Mouse (Mus musculus) C2C12 (cell line): Measurements from ENCODE around the gene Kl. TPM values are rescaled to one million over a fixed set of nuclear protein-coding genes. Genes with fewer than 3 reads are reported as not detected.

Experiments used
- H3K27me3 ChIP-seq: one replicate; pipeline ENCODE4 v1.6.1; 2011; ENCODE audit not compliant: control insufficient read depth, insufficient read depth, insufficient read length
- H3K36me3 ChIP-seq: one replicate; pipeline ENCODE4 v1.6.1; 2011; ENCODE audit not compliant: control insufficient read depth, insufficient read depth
- H3K4me3 ChIP-seq: one replicate; pipeline ENCODE4 v1.5.1; 2011; ENCODE audit warnings: mild to moderate bottlenecking, control low read depth; ENCODE audit not compliant: poor library complexity, insufficient read depth, severe bottlenecking
- H3K79me2 ChIP-seq: one replicate; pipeline ENCODE4 v1.6.1; 2011; ENCODE audit not compliant: control insufficient read depth, insufficient read depth
- H3K79me3 ChIP-seq: one replicate; pipeline ENCODE4 v1.6.1; 2011; ENCODE audit warnings: low read depth, control low read depth
- H3ac ChIP-seq: one replicate; pipeline ENCODE3; 2011; ENCODE audit warnings: low read depth; ENCODE audit not compliant: control insufficient read depth, insufficient read length
- CEBPB ChIP-seq: IDR thresholded peaks from one replicate; pipeline ENCODE4 v1.6.1; 2011; ENCODE audit warnings: low read depth, mild to moderate bottlenecking, control low read depth, moderate library complexity
- CTCF ChIP-seq: IDR thresholded peaks from one replicate; pipeline ENCODE4 v1.5.1; 2011; ENCODE audit not compliant: control insufficient read depth, insufficient read depth, insufficient read length
- FOSL1 ChIP-seq: IDR thresholded peaks from one replicate; pipeline ENCODE4 v1.8.0; 2011; ENCODE audit warnings: mild to moderate bottlenecking, low read length; ENCODE audit not compliant: poor library complexity, insufficient read depth, severe bottlenecking
- MAX ChIP-seq: IDR thresholded peaks from one replicate; pipeline ENCODE4 v1.6.1; 2011; ENCODE audit warnings: mild to moderate bottlenecking, control low read depth
- MYOD1 ChIP-seq: IDR thresholded peaks from one replicate; pipeline ENCODE4 v1.6.1; 2011; ENCODE audit warnings: low read depth; ENCODE audit not compliant: control insufficient read depth, insufficient read length
- MYOG ChIP-seq: IDR thresholded peaks from one replicate; pipeline ENCODE4 v1.6.1; 2011; ENCODE audit not compliant: control insufficient read depth, insufficient read length; ENCODE audit errors: extremely low read depth
- USF1 ChIP-seq: IDR thresholded peaks from one replicate; pipeline ENCODE4 v1.6.1; 2011; ENCODE audit warnings: low read depth, mild to moderate bottlenecking, control low read depth, moderate library complexity
- polyA plus RNA-seq: library from polyadenylated mRNA; unstranded; fragments of >200 nt; fragmentation: generic; extraction: Trizol; gene quantifications from one replicate; pipeline ENCODE4 v1.2.1, GENCODE M21; 2012; ENCODE audit warnings: missing spikeins

The Kl gene
- polyA plus RNA-seq, 1 experiment = not detected

GRCm38 (mm10) chr5:151018959-151019358 is 66.6 kb downstream of the Kl start:
- no peaks in the 10 kb centered on the region for H3K27me3 ChIP-seq
- no peaks in the 10 kb centered on the region for H3K79me2 ChIP-seq
- no peaks in the 10 kb centered on the region for H3K36me3 ChIP-seq
- no peak overlapping the region for H3K4me3 ChIP-seq
- TF ChIP-seq CTCF = no peak
- TF ChIP-seq CEBPB = no peak
- no peak for TF ChIP-seq MYOG
- no peak for TF ChIP-seq MYOD1
- TF ChIP-seq MAX = no peak
- no peak for TF ChIP-seq USF1
- TF ChIP-seq FOSL1 = no peak
- H3ac ChIP-seq = no peak overlapping the region
- no peaks in the 10 kb centered on the region for H3K79me3 ChIP-seq

- no peak overlapping the region for H3ac ChIP-seq
- no peak overlapping the region for H3K4me3 ChIP-seq
- TF ChIP-seq CEBPB = no peak
- no peak for TF ChIP-seq MYOG
- no peak for TF ChIP-seq MYOD1
- TF ChIP-seq MAX = no peak
- TF ChIP-seq CTCF = no peak
- no peak for TF ChIP-seq FOSL1
- TF ChIP-seq USF1 = no peak
- no peaks in the 10 kb centered on the region for H3K79me2 ChIP-seq
- no peaks in the 10 kb centered on the region for H3K27me3 ChIP-seq
- H3K36me3 ChIP-seq = no peaks in the 10 kb centered on the region
- H3K79me3 ChIP-seq = no peaks in the 10 kb centered on the region
Measured at GRCm38 (mm10) chr5:151020031-151020820, 67.8 kb downstream of the Kl start.

DNA sequence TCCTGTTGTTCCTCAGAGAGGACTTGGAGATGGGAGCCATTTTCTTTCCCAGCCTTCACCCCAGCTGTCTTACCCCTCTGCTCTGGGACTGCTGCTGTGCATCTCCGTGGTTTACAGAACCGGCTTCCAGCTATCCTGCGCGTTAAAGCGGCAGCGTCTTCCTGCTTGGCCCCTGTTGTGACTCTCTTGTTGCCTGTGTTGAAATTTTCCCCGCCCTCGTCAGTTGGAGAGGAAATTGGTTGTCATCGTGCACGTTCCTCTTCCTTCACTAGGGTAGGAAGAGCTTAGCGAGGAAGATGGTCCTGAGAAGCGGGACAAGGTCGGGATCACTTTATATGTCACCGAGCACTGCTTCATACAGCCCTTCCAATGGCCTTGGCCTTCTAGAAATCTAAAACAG is 68.4 kb downstream of the Kl start:
- Histone ChIP-seq H3K79me3 (no peaks in the 10 kb centered on the region), H3K4me3 (no peak overlapping the region), H3K36me3 (no peaks in the 10 kb centered on the region), H3K27me3 (no peaks in the 10 kb centered on the region), H3K79me2 (no peaks in the 10 kb centered on the region), H3ac (no peak overlapping the region)
- TF ChIP-seq MYOG (no peak), MYOD1 (no peak), MAX (no peak)

DNA sequence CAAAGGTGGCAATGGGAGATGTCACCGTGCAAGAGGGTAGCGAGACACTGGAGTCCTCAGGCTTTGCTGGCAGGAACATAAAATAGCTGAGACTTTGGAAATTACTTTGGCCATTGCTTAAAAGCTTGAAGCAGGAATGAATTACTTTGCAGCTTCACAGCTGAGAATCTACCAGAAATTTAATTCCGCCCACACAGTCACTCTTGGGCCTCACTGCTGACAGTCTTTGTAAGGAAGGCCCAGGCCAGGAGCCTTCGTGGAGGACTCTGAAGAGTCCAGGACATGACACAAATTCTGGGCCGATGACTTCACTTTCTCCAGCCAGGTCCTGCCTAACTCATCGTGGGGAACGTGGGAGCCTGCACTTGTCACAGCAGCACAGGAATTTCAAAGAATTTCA is 69.6 kb downstream of the Kl start:
- H3K79me2 ChIP-seq = no peaks in the 10 kb centered on the region
- no peaks in the 10 kb centered on the region for H3K27me3 ChIP-seq
- H3K79me3 ChIP-seq = no peaks in the 10 kb centered on the region
- TF ChIP-seq MAX = no peak
- H3K36me3 ChIP-seq = no peaks in the 10 kb centered on the region
- no peak overlapping the region for H3K4me3 ChIP-seq
- H3ac ChIP-seq = no peak overlapping the region

DNA sequence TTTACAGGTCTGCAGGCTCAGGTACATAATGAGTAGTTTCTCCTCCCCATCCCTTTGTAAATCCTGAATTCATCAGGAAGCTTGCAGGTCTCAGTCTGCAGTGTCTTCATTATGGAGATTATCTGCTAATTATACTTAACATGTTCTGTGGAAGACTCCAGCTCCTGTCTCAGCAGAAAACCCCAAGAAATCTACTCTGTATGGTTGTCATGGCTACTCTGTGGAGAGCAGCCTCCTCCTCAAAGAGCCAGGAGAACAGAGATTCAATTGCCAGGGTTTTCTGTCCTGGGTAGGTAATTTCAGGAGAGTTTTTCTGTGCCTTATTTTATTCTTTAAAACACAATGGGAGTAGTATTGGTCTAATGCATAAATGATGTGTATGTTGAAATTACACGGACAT is 70.5 kb downstream of the Kl start:
- Histone ChIP-seq H3K4me3 (no peak overlapping the region), H3K27me3 (no peaks in the 10 kb centered on the region), H3K36me3 (no peaks in the 10 kb centered on the region), H3K79me3 (no peaks in the 10 kb centered on the region), H3ac (no peak overlapping the region), H3K79me2 (no peaks in the 10 kb centered on the region)
- no peak for TF ChIP-seq MYOG
- TF ChIP-seq CEBPB = no peak
- no peak for TF ChIP-seq CTCF
- TF ChIP-seq MYOD1 = no peak
- TF ChIP-seq MAX = no peak
- no peak for TF ChIP-seq USF1
- TF ChIP-seq FOSL1 = no peak

DNA sequence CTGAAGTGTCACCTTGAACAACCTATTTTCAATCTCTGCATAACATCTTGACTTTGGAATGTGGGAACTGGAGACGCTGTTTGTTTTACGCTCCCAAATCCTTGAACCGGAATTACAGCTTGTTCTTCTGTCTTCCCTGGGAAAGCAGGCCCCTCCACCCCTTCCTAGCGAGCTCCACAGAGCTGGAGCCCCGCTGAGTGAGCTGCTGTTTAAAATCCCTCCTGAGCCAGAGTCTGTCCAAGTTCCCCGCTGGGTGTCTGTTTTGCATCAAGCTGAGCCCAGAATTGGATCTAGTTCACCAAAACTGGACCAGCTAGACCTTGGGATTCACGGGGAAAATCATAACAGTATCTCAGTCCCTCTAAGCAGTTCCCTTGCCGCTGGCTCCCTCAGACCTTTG is 71.1 kb downstream of the Kl start:
- Histone ChIP-seq H3K79me2 (no peaks in the 10 kb centered on the region), H3ac (no peak overlapping the region), H3K27me3 (no peaks in the 10 kb centered on the region), H3K36me3 (no peaks in the 10 kb centered on the region), H3K4me3 (no peak overlapping the region), H3K79me3 (no peaks in the 10 kb centered on the region)
- no peak for TF ChIP-seq FOSL1
- no peak for TF ChIP-seq CEBPB
- TF ChIP-seq CTCF = no peak
- no peak for TF ChIP-seq USF1
- TF ChIP-seq MAX = no peak
- no peak for TF ChIP-seq MYOG
- TF ChIP-seq MYOD1 = no peak
